Mouse (Mus musculus) 416B (cell line): ENCODE results near the gene Plce1.
A peak's percentile ranks its signal among the peaks of the same experiment; 100 is the strongest.

Experiments
- DNase-seq: peaks from one replicate; pipeline ENCODE4 v3.0.0; 2011; ENCODE audit warnings: low read depth

The Plce1 gene

DNA sequence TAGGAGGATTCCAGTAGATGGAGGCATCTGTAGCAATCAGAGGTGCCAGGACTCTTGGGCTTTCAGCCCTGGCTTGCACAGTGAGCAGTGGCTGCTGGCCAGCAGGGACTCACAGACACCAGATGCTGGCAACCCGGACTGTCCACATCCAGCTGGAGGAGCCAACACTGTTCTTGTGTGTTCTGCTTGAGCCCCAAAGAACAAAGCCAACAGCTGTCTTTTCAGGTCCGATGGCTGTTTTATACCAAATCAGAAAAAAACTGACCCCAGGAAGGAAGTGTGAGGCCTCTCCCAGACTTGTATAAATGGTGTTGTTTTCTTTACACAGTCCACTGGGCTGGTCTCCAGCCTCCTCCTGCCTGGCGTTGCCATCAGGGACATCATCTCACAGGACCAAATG lies 158.9 kb downstream of the Plce1 start:
- peak; percentile 27 for DNase-seq

DNA sequence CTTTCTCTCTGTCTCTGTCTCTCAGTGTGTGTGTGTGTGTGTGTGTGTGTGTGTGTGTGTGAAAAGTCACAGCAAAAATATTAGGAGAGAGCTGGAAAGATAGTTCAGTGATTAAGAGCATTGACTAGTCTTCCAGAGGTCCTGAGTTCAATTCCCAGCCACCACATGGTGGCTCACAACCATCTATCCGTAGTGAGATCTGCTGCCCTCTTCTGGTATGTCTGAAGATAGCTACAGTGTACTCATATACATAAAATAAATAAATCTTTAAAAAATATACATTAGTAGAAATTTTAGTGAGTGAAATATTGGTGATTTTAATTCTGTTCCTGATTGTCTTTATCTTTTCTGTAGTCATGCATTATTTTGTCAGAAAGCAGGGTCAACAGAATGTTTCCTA lies 161.6 kb downstream of the Plce1 start:
- peak; percentile 43 for DNase-seq

DNA sequence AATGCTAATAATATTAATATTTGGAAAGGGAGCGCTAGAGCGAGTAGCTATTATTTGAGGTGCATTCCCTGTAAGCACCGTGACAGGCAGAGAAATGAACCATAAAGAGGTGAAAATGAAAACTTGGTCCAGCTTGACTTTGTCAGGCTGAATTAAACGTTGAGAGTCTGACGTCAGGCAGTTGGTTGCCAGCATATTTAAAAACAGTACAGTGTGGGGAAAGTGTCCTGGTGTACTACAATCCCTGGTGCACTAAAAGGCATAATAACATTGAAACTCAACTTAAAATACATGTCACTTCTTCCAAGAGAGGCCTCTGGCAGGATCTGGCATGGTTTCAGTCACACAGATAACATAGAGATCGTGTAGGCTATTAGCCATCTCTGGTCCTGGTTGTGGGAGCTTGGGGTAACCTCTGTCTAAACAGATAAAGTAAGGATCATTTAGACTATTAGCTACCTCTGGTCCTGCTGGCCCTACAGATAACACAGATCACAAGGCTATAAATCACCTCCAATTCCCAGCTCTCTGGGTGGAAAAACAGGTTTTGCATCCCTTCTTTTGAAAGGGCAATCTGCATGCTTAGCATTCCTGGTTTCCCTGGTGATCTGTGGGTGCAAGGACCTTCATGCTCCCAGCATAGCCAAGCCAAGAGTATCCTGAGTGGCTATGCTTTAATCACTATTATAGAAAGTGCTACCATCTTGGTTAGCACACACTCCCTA lies 164.1 kb downstream of the Plce1 start:
- DNase-seq = no peak

DNA sequence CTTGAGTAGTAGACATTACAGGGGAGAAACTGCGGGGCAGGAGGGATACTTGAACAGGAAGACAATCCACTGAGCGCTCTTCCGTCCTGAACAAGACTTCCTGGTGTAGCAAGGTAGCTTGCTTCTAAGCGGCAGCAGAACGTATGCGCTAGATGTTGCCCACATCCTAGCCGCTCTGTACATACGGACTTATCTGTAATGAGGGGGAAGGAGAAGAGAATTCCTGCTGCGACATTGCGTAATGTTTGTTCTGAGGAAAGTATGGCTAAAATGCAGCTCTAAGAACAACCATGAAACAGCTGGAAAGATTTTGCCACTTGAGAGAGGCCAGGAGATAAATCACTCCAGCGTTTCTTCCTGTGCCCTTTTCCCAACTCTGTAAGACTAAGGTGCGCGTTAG lies 177.1 kb downstream of the Plce1 start:
- no peak for DNase-seq

DNA sequence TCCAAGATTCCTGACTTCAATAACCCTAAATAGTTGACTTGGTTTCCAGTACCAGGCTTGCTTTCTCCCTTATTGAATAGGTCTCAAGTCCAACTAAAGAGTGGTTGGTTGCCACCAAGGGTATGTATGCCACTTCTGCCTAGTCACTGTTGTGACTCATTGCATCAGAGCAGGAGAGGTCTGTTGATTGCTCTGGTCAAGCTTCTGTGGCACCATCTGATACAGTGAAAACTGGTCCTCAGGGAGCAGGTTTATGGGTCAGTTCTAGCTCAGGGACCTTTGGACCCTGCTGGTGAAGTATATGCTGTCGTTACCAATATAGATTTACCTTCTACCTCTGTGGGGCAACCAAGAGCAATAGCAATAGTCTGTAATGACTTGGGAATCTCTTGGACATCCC lies 184.5 kb downstream of the Plce1 start:
- DNase-seq = peak; percentile 18

DNA sequence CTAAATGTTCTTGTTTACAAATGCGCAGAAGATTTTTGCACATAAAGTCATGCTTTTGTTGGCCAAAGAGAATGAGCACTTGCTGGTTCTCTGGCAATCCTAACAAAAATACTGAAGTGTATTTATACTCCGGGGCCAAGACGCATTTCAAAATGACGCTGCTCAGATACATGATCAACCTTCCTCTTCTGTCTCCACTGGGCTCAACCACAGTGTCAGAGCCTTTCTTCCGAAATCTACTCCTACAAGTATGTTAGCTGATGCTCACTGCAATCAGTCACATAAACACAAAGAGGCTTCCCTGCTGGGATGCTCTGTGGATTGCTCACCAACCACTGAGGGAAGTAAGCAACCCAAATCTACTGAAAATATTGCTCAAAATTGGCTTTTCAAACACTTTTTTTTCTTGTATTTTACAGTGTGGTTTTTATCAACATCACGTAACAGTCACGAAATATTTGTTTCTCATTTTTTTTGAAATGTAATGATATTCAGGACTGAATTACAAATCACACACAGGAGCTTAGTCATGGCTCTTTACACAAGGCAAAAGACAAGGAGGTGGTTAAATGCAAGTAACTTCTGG lies 191.2 kb downstream of the Plce1 start:
- no peak for DNase-seq

DNA sequence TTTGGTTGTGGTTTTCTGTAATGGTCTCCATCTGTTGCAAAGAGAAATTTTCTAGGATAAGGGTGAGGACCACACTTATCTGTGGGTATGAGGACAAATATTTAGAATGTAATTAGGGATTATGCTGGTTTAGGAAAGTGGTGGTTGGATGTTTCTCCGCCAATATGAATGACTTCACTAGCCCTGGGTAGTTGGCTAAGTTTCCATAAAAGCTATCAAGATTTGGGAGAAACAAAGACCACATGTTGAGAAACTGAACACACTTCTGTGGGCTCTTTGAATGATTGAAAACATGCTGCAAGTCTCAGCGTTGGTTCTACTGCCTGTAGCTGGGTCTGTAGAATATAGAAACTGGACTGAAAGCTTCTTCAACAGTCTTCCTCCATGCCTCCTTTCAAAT lies 193.0 kb downstream of the Plce1 start:
- no peak for DNase-seq

DNA sequence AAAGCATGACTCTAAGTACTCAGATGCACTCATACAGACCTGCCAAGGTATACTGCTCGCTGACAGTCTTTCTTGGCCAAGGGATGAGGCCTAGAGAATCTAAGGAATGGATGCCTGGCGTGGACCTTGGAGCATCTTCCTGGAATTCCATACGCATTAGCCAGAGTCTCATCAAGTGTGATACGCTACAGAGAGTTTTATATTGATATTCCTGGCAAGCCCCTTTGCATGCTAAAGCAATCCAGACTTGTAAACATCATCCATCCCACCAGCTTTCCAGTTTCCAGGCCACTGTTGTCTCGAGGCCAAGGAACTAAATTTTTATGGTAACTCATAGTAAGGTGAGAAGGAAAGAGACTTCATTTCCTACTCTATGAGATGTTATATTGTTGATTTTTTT lies 197.7 kb downstream of the Plce1 start:
- no peak for DNase-seq

DNA sequence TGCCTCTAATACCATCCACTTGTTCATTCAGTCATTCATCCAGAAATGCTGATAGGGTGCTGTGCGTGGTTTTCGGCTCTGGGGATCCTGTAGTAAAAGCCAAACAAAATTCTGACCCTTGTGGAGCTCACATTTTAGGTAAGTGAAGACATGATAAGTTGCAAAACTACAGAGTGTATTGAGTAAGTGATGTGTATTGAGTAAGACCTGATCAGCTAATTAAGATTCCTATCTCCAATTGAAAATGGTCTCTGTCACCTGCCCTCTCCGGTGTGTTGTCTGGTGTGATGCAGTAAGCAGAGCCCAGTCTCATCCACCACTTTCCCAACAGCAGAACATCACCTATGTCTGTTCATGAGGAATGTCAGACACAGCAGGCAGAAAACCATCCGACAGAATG lies 198.6 kb downstream of the Plce1 start:
- DNase-seq = no peak

DNA sequence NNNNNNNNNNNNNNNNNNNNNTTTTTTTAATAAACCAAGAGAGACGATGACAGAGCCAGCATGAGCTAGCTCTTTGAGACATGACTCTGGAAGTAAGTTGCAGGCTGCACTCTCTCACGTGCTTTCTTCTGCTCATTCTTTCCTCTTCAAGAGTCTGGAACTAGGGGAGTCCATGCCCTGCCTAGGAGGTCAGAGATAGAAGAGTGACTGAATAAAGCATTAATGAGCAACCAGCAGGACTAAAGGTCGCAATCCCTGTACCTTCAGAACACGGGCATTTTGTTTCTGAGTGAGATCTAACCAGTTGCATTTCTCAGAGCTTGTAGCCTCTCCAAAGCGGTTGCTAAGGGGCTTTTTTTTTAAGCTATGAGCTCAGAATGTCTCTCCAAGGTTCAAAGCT lies 206.4 kb downstream of the Plce1 start:
- DNase-seq = no peak

DNA sequence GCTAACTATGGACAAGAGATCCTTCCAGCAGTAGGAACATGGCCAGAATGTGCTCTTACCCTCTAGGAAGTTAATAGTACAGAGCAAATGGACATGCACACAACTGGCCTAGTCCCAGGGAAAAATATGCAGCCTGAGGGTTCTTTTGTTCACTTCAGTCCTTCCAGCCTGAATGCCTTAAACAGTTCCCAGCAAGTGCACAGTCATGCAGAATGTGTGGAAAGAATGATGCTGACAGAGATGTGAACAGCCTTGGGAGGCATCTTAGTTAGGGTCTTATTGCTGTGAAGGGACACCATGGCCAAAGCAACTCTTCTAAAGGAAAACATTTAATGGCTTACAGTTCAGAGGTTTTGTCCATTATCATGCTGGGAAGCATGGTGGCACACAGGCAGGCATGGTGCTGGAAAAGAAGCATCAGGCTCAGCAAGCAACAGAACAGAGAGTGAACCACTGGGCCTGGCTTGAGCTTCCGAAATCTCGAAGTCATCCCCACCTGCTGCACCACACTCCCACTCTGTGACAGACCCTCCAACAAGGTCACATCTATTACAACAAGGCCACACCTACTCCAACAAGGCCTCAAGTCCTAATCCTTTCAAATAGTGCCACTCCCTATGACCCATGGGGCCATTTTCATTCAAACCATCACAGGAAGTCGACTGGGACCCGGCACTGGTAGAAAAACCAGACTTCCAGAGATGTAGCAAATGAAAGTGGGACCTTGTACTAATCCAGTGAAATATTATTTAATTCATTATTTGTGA lies 208.0 kb downstream of the Plce1 start:
- no peak for DNase-seq

DNA sequence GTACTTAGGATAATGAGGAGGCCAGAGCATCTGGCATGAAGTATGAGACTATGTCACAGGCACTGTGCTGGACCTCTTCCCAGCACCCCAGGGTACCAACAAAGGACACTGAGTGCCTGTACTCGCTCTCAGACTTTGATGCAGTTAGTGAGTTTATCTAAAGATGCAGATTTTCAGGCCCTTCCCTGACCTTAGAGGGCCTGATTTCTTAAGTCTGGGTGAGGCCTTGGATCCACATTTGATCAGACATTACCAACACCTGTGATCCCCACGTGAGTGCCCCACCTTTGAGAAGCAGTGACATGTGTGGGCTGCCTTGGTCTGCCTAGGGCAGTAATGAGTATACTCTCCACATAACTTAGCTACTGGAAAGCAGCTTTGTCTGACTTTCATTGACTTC lies 209.4 kb downstream of the Plce1 start:
- no peak for DNase-seq

DNA sequence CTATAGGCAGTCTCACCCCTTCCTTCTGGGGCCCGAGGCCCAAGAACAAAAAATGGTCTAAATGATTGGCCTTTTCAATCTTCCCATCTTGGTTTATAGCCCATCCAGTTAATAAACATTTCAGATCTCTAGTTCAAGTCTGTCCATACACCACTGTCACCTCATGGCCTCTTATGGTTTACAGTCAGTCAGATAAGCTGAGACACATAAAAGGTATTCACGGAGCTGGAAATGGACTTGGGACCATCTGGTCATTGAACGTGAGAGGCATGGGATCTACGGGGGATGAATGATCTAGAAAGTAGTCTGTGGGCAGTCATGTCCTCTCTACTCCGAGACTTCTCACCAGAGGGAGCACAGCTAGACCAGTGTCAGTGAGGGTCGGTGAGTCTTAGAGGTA lies 210.6 kb downstream of the Plce1 start:
- DNase-seq = no peak

DNA sequence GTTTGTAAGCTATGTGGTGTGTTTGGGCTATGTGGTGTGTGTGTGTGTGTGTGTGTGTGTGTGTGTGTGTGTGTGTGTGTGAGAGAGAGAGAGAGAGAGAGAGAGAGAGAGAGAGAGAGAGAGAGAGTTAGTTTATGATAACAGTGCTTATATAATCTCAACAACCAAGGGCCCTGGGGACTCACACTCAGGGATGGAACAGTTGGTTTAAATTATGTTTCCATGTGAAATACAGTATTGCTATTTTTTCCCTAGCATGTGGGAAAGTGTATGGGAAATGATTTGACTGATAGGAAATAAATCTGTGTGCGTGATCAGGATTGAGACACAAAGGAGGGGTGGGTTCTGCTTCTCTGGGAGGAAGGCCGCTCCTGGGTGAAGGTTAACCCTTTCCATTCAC lies 212.4 kb downstream of the Plce1 start:
- no peak for DNase-seq

DNA sequence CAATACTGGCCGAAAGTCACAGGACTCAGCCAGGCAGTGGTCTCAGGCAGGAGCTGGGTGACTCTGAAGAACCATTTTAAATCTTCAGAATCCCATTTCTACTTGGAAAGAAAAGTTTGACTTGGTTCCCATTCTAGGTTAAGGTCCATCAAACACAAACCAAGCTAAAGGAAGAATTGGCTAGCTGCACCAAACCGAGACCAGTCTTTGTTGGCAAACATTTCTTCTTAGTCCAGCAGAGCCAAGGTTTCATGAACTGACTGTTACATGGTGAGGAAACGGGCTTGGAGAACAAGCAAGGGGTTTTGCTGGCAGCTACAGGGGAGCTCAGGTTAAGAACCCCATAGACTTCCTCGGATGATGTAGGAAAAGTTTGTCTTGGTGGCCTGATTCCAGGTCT lies 212.9 kb downstream of the Plce1 start:
- DNase-seq = no peak

DNA sequence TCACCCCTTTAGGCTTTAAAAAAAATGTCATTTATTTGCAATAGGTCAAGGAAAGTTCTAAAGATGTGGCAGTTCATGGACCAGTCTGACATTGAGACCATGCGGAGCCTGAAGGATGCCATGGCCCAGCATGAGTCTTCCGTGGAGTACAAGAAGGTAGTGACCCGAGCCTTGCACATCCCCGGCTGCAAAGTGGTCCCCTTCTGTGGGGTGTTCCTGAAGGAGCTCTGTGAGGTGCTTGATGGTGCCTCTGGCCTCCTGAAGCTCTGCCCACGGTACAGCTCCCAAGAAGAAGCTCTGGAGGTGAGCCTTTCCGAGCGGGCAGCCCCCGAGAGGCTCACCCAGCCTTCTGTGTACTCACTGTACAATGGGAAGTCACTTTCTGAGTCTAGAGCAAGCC lies 220.9 kb downstream of the Plce1 start:
- DNase-seq = no peak

DNA sequence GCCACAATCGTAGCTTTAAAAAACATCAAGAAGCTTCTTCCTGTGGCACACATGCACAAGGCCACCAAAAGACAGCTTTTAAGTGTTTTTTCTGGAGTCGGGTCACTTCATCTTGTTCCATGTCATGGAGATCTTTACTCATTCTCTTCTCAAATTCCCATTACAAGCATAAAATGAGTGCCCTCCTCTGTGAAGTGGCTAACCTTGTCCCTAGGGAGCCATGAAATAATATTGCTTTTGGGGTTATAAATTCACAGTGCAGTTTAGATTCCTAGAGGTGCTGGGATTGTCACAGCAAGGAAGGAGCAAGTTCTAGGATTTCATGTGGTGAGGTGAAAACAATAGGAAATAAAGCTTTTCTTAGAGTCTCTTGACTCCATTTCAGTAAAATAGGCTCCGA lies 223.8 kb downstream of the Plce1 start:
- DNase-seq = no peak

DNA sequence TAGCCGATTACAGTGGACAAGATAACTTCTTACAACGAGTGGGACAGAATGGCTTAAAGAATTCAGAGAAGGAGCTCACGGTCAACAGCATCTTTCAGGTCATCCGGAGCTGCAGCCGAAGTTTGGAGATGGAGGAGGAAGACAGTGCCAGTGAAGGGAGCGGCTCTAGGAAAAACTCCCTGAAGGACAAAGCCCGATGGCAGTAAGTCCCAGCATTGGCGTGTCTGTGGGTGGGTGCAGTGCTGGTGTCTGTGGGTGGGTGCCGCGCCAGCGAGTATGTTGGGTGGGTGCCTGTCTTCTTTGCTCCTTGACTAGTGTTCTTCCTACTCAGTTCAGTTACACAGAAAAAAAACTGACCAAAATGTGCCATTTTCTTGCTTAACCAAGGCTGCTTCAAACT lies 224.3 kb downstream of the Plce1 start:
- no peak for DNase-seq

DNA sequence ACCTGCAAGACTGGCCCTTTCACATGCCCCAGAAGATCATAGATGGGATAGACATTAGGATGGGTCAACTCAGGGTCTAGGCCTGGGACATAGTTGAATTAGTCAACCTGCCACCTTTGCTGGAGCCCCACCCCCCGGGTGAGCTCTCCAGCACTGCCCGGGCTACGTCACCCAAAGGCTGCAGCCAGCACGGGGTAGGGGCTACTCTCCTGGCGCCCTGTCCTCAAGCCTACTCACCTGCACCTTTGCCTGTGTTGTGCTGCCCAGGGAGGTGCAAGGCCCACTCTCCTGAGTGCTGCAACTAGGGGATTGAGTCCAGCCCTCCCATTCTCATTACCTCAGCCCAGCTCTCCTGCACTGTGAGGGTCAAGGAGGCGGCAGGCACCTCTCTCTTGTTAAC lies 225.5 kb downstream of the Plce1 start:
- DNase-seq = no peak

DNA sequence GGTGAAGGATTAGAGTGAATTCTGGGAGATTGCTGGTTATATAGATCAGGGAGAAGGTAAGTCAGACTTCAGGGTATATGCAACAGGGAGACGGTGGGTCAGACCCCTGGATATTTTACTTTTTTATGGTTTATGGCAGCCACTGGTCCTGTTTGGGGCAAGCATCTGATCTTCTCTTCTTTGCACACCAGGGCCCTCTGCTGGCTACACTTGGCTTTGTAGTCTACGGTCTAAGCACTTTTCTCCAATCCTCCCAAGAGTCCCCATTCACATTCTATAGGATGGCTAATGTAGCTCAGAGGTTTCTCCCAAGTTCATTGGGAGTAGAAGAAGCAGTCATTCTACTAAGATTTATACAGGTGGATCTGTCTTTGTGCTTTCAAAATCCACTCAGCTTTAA lies 228.5 kb downstream of the Plce1 start:
- peak; percentile 24 for DNase-seq

DNA sequence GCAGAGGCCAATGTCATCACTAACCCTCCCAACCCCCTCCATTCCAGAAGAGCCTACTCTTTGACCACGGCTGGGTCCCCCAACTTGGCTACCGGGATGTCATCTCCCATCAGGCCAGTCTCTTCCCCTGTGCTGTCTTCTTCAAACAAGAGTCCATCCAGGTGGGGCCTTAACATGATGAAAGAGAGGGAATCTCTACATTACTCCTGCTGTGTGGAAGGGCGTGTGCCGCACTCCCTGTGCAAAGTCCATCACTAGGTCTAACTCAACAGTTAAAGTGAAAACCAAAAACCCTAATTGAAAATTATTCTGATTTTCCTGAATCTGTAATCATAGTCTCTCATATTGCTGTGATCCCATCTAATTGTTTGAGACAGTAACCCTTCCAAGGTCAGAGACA lies 240.9 kb downstream of the Plce1 start:
- no peak for DNase-seq

DNA sequence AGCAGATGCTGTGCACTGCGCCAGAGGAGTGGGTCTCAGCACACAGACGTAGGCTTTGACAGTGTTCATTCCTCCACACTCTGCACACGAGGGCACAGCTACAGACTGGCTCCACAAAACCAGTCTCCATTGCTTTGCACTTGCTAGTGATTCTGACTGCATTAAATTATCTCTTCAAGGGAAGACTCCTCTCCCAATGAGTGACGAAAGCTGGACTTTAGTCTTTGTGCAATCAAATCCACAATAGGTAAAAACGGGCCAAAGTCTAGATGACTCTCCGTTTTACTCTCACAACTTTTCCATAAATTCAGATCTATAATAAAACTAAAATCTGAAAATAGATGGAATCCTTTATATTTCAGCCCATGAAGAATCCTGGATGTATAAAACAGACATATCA lies 242.1 kb downstream of the Plce1 start:
- DNase-seq = no peak

DNA sequence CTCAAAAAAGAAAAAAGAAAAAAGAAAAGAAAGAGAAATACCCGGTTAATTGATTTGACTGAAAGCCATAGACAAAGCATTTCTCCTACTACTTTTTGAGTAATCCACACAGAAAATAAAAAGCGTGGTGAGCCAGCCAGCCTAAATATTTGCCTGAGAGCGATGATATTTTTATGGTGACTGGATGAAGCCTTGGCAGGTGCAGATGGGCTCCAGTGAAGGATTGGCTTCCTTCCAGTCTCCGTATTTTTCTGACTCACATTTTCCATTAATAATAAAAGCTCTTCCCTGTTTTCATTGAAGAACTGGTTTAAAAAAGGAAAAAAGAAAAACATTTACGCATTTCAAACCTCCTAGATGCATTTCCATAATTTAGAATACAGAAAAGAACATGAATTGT lies 243.1 kb downstream of the Plce1 start:
- no peak for DNase-seq

DNA sequence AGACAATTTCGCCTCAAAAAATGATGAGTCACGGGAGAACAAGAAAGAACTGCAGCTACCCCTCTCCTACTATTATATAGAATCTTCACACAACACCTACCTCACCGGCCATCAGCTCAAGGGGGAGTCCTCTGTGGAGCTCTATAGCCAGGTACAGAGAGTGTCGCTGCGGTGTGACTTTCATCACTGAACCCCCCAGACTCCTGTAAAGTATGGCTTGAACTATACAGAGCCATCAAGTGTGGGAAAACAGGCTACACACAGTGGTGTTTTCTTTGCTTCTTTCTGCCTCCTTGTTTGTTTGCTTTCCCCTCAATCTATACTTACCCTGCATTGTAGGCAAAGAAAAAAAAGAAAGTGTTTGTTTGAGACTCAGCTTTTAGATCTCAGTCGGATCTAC lies 247.9 kb downstream of the Plce1 start:
- no peak for DNase-seq
